Mouse (Mus musculus) spleen, adult 18-20 months (tissue): ENCODE results near the gene Slc44a5.

Experiments
- DNase-seq, 2 experiments: peaks; one replicate each; pipeline ENCODE4 v3.0.0; 2022; ENCODE audit warnings: mixed read lengths in 2 of 2

Gene Slc44a5

GRCm38 (mm10) chr3:154174766-154175165 is 201.5 kb downstream of the Slc44a5 start:
- no peak for DNase-seq

GRCm38 (mm10) chr3:154177665-154178305 is 204.5 kb downstream of the Slc44a5 start:
- no peak for DNase-seq

GRCm38 (mm10) chr3:154179423-154179920 is 206.2 kb downstream of the Slc44a5 start:
- DNase-seq: no peak

GRCm38 (mm10) chr3:154182987-154183386 is 209.8 kb downstream of the Slc44a5 start:
- peak; percentile 19 to 23 for DNase-seq

- DNase-seq: no peak
Observed at GRCm38 (mm10) chr3:154183957-154184356, 210.7 kb downstream of the Slc44a5 start.

- DNase-seq: no peak
Observed at GRCm38 (mm10) chr3:154188668-154189067, 215.4 kb downstream of the Slc44a5 start.

- no peak for DNase-seq
Observed at GRCm38 (mm10) chr3:154192328-154193030, 219.2 kb downstream of the Slc44a5 start.

GRCm38 (mm10) chr3:154193189-154193840 is 220.1 kb downstream of the Slc44a5 start:
- DNase-seq: no peak

GRCm38 (mm10) chr3:154200422-154200828 is 227.2 kb downstream of the Slc44a5 start:
- no peak for DNase-seq

- DNase-seq: no peak
Observed at GRCm38 (mm10) chr3:154201796-154202195, 228.6 kb downstream of the Slc44a5 start.

GRCm38 (mm10) chr3:154202383-154202782 is 229.1 kb downstream of the Slc44a5 start:
- DNase-seq: no peak

GRCm38 (mm10) chr3:154208479-154208878 is 235.2 kb downstream of the Slc44a5 start:
- DNase-seq: no peak

- no peak for DNase-seq
Observed at GRCm38 (mm10) chr3:154209201-154209754, 236.0 kb downstream of the Slc44a5 start.

GRCm38 (mm10) chr3:154209776-154210430 is 236.7 kb downstream of the Slc44a5 start:
- no peak for DNase-seq

- no peak for DNase-seq
Observed at GRCm38 (mm10) chr3:154210431-154211055, 237.3 kb downstream of the Slc44a5 start.

- no peak for DNase-seq
Observed at GRCm38 (mm10) chr3:154212551-154212950, 239.3 kb downstream of the Slc44a5 start.

- DNase-seq: no peak
Observed at GRCm38 (mm10) chr3:154215309-154215708, 242.1 kb downstream of the Slc44a5 start.

GRCm38 (mm10) chr3:154215779-154216178 is 242.5 kb downstream of the Slc44a5 start:
- DNase-seq: no peak

- DNase-seq: no peak
Observed at GRCm38 (mm10) chr3:154222141-154222591, 248.9 kb downstream of the Slc44a5 start.

- DNase-seq: no peak
Observed at GRCm38 (mm10) chr3:154222688-154223087, 249.5 kb downstream of the Slc44a5 start.

GRCm38 (mm10) chr3:154226100-154226752 is 253.0 kb downstream of the Slc44a5 start:
- peak in 1 of 2 experiments; percentile 38 for DNase-seq

- no peak for DNase-seq
Observed at GRCm38 (mm10) chr3:154244932-154245331, 271.7 kb downstream of the Slc44a5 start.
